Mouse (Mus musculus): ENCODE results near the gene Gcg. TPM values are rescaled to one million over a fixed set of nuclear protein-coding genes. Genes with fewer than 3 reads are reported as not detected.

Gene Gcg
- total RNA-seq (2023), result 1 to 10 TPM in 1 of 2 experiments, not detected in 1; 4.7 TPM

GRCm38 (mm10) chr2:62483550-62483949 lies at the start of gene Gcg:
Gcg (minus strand) TSS chr2:62483650.

Other genes with a start within 250 kb of the Gcg start
- 100 to 1,000 TPM; 117 to 123 TPM for gene Dpp4, start 71.4 kb downstream of the Gcg start, total RNA-seq (2023)
- 1 to 10 TPM; 1.2 to 1.3 TPM for gene Fap, start 90.4 kb upstream of the Gcg start, total RNA-seq (2023)
- gene Ifih1, start 162.6 kb upstream of the Gcg start, total RNA-seq (2023), result 10 to 100 TPM; 18.1 to 22.6 TPM
- gene Gca, start 180.6 kb upstream of the Gcg start, total RNA-seq (2023), result not detected

Data from T-cell, adult 66 days (primary cell).